Mouse (Mus musculus): ENCODE results near the gene Hs3st3a1.

DNA sequence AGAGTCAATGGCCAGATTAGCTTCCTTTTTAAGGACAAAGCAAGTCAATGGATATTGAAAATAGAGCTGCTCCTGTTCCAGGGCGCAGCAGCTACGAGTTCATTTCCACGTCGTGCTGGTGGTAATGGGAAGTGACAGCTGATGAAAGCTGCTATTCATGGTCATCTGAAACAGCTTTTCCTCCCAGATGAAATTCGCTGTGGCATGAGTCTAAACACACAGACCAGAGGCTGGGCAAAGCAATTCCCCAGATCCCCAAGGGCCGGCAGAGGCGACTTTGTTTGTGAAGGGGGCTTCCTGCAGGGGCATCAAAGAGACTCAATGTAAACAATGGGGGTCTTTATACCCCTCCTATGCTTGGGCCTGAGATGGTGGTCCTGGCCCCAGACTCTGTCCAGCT is 114.2 kb downstream of the Hs3st3a1 start:
- TF ChIP-seq CTCF (IDR thresholded peaks at IDR 0.05; ENCODE audit: extremely low read depth, insufficient read depth, low read length) (no peak), POLR2A (IDR thresholded peaks at IDR 0.05; ENCODE audit: extremely low read depth, insufficient read depth, low read length) (no peak)
